Mouse (Mus musculus): Measurements from ENCODE around the gene Tmem119.

- TF ChIP-seq CTCF (IDR thresholded peaks at IDR 0.05; ENCODE audit: low read depth) = no peak
- TF ChIP-seq EP300 (IDR thresholded peaks at IDR 0.05; ENCODE audit: low read depth) = no peak
These were observed 48.7 kb downstream of the Tmem119 start for GRCm38 (mm10) chr5:113751521-113752157.
